Mouse (Mus musculus): ENCODE data around the gene Slc12a8.

- TF ChIP-seq POLR2A (IDR thresholded peaks at IDR 0.05; ENCODE audit: extremely low read depth, insufficient read depth, low read length) (no peak), CTCF (IDR thresholded peaks at IDR 0.05; ENCODE audit: extremely low read depth, insufficient read depth, low read length) (no peak)
Observed at GRCm38 (mm10) chr16:33673530-33674109, 156.5 kb downstream of the Slc12a8 start.

All from cortical plate, adult 2 months (tissue).